Mouse (Mus musculus): ENCODE data around the gene Phtf2. TPM values are rescaled to one million over a fixed set of nuclear protein-coding genes. Genes with fewer than 3 reads are reported as not detected.
"Not testable (repeated sequence)": the region's sequence is repeated elsewhere in the genome, so short reads cannot be mapped to it uniquely, and the experiment has no call there.

Gene Phtf2
- polyA plus RNA-seq, 1 experiment = 39.3 TPM

GRCm38 (mm10) chr5:20748142-20748541, 133.8 kb downstream of the Phtf2 start:
- Histone ChIP-seq H3K27me3 (ENCODE audit: control insufficient read depth, insufficient read depth, low read length, poor library complexity, severe bottlenecking) (no peaks in the 10 kb centered on the region), H3K4me1 (ENCODE audit: control insufficient read depth, insufficient read depth, low read length) (no peaks in the 10 kb centered on the region), H3K36me3 (ENCODE audit: control insufficient read depth, insufficient read depth, low read length, poor library complexity, severe bottlenecking) (no peaks in the 10 kb centered on the region), H3K9ac (ENCODE audit: low read depth, poor library complexity, severe bottlenecking) (no peak overlapping the region), H3K9me3 (replicated peaks; ENCODE audit: control insufficient read depth, insufficient read depth, low read length, poor library complexity, severe bottlenecking) (no peaks in the 10 kb centered on the region), H3K27ac (ENCODE audit: insufficient read depth, low read length) (no peak overlapping the region), H3K4me3 (ENCODE audit: low read depth, low read length) (no peak overlapping the region)
- TF ChIP-seq POLR2A (IDR thresholded peaks at IDR 0.05; ENCODE audit: insufficient read depth, low read length) (no peak), CTCF (IDR thresholded peaks at IDR 0.05; ENCODE audit: low read depth, low read length) (no peak), EP300 (IDR thresholded peaks at IDR 0.05; ENCODE audit: insufficient read depth, low read depth, low read length) (no peak)

- Histone ChIP-seq H3K4me3 (ENCODE audit: low read depth, low read length) (no peak overlapping the region), H3K27ac (ENCODE audit: insufficient read depth, low read length) (no peak overlapping the region), H3K9me3 (replicated peaks; ENCODE audit: control insufficient read depth, insufficient read depth, low read length, poor library complexity, severe bottlenecking) (no peaks in the 10 kb centered on the region), H3K36me3 (ENCODE audit: control insufficient read depth, insufficient read depth, low read length, poor library complexity, severe bottlenecking) (no peaks in the 10 kb centered on the region), H3K4me1 (ENCODE audit: control insufficient read depth, insufficient read depth, low read length) (peaks cover 3% of the 10 kb centered on the region), H3K27me3 (ENCODE audit: control insufficient read depth, insufficient read depth, low read length, poor library complexity, severe bottlenecking) (no peaks in the 10 kb centered on the region), H3K9ac (ENCODE audit: low read depth, poor library complexity, severe bottlenecking) (no peak overlapping the region)
- TF ChIP-seq EP300 (IDR thresholded peaks at IDR 0.05; ENCODE audit: insufficient read depth, low read depth, low read length) (no peak), CTCF (IDR thresholded peaks at IDR 0.05; ENCODE audit: low read depth, low read length) (no peak), POLR2A (IDR thresholded peaks at IDR 0.05; ENCODE audit: insufficient read depth, low read length) (no peak)
Observed at GRCm38 (mm10) chr5:20741936-20742335, 140.0 kb downstream of the Phtf2 start.

DNA sequence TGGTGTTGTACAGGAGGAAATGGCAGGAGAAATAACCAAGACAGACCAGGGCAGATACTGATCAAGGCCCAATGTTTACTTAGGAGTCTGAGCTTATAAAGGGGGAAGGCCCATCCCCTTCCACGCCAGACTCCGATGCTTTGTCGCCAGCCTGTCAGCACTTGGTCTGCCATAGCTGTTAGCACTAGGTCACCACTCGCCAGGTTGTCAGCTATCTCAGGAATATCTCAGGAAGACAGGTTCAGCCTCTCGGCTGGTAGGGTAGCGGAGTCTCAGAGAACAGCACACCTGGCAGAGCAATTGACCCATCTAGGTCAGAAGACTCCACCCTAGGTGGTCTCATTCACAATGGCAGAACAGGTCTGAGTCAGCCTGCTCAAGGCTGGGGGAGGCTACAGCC, 140.7 kb downstream of the Phtf2 start:
- Histone ChIP-seq H3K27me3 (ENCODE audit: control insufficient read depth, insufficient read depth, low read length, poor library complexity, severe bottlenecking) (no peaks in the 10 kb centered on the region), H3K4me1 (ENCODE audit: control insufficient read depth, insufficient read depth, low read length) (peaks cover 3% of the 10 kb centered on the region), H3K4me3 (ENCODE audit: low read depth, low read length) (no peak overlapping the region), H3K9ac (ENCODE audit: low read depth, poor library complexity, severe bottlenecking) (no peak overlapping the region), H3K27ac (ENCODE audit: insufficient read depth, low read length) (no peak overlapping the region), H3K9me3 (replicated peaks; ENCODE audit: control insufficient read depth, insufficient read depth, low read length, poor library complexity, severe bottlenecking) (no peaks in the 10 kb centered on the region), H3K36me3 (ENCODE audit: control insufficient read depth, insufficient read depth, low read length, poor library complexity, severe bottlenecking) (no peaks in the 10 kb centered on the region)
- TF ChIP-seq POLR2A (IDR thresholded peaks at IDR 0.05; ENCODE audit: insufficient read depth, low read length) = no peak
- TF ChIP-seq EP300 (IDR thresholded peaks at IDR 0.05; ENCODE audit: insufficient read depth, low read depth, low read length) = 0 out of 2 replicates have a peak, but pooled peaks have one; percentile 34
- no peak for TF ChIP-seq CTCF (IDR thresholded peaks at IDR 0.05; ENCODE audit: low read depth, low read length)

- no peak overlapping the region for H3K27ac ChIP-seq (ENCODE audit: insufficient read depth, low read length)
- H3K9ac ChIP-seq (ENCODE audit: low read depth, poor library complexity, severe bottlenecking) = no peak overlapping the region
- H3K36me3 ChIP-seq (ENCODE audit: control insufficient read depth, insufficient read depth, low read length, poor library complexity, severe bottlenecking) = no peaks in the 10 kb centered on the region
- H3K27me3 ChIP-seq (ENCODE audit: control insufficient read depth, insufficient read depth, low read length, poor library complexity, severe bottlenecking) = no peaks in the 10 kb centered on the region
- H3K4me3 ChIP-seq (ENCODE audit: low read depth, low read length) = no peak overlapping the region
- peak; percentile 39 for TF ChIP-seq CTCF (IDR thresholded peaks at IDR 0.05; ENCODE audit: low read depth, low read length)
- no peak for TF ChIP-seq POLR2A (IDR thresholded peaks at IDR 0.05; ENCODE audit: insufficient read depth, low read length)
- no peak for TF ChIP-seq EP300 (IDR thresholded peaks at IDR 0.05; ENCODE audit: insufficient read depth, low read depth, low read length)
- peaks cover 6% of the 10 kb centered on the region for H3K9me3 ChIP-seq (replicated peaks; ENCODE audit: control insufficient read depth, insufficient read depth, low read length, poor library complexity, severe bottlenecking)
- peaks cover 3% of the 10 kb centered on the region for H3K4me1 ChIP-seq (ENCODE audit: control insufficient read depth, insufficient read depth, low read length)
Observed at GRCm38 (mm10) chr5:20738795-20739194, 143.1 kb downstream of the Phtf2 start.

DNA sequence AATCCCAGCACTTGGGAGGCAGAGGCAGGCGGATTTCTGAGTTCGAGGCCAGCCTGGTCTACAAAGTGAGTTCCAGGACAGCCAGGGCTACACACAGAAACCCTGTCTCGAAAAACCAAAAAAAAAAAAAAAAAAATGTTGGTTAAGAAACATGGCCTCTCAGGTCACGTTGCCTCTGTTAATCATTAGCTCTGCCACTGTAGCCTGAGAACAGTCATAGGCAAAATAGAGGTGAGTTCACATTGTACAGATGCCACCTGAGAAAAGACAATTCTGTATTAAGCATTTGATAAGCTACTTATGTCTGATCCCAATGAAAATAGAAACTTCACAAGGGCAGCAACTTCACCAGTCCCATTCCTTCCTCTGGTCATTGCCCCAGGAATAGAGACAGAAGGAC, 158.7 kb downstream of the Phtf2 start:
- H3K9ac ChIP-seq (ENCODE audit: low read depth, poor library complexity, severe bottlenecking); H3K27me3 ChIP-seq (ENCODE audit: control insufficient read depth, insufficient read depth, low read length, poor library complexity, severe bottlenecking); H3K9me3 ChIP-seq (replicated peaks; ENCODE audit: control insufficient read depth, insufficient read depth, low read length, poor library complexity, severe bottlenecking); H3K4me3 ChIP-seq (ENCODE audit: low read depth, low read length); H3K27ac ChIP-seq (ENCODE audit: insufficient read depth, low read length); H3K4me1 ChIP-seq (ENCODE audit: control insufficient read depth, insufficient read depth, low read length); H3K36me3 ChIP-seq (ENCODE audit: control insufficient read depth, insufficient read depth, low read length, poor library complexity, severe bottlenecking): not testable (repeated sequence)

DNA sequence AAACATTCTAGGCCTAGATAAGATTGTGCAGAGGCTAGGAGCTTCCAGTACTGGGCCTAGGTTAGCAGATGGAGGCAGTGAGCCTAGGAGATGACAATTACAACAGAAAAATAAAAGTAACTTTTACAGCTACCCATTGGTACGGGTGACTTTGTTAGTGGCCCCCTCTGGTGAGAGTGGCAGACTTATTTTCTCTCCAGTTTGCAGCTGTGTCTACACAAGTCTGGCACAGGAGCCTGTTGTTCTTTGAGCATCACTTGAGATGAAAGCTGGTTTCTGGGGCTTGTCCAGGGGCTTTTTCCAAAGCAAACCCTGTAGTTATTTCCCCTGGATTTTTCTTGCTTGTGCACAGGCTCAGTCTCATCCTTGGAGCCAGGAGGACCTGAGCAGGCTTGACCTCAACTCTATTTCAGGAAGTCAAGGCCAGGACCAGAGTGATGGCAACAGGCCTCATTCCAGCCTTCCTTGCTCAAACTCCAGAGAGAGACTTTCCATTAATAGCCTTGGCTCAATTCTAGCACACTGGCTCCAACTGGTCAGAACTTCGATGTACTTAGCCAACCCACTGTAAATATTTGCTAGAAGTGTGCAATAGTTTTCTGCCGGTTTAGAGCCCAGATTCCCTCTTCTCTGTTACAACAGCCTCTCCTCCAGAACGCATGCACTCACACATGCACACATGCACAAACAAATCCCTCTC, 161.6 kb downstream of the Phtf2 start:
- Histone ChIP-seq H3K4me3 (ENCODE audit: low read depth, low read length) (no peak overlapping the region), H3K4me1 (ENCODE audit: control insufficient read depth, insufficient read depth, low read length) (no peaks in the 10 kb centered on the region), H3K36me3 (ENCODE audit: control insufficient read depth, insufficient read depth, low read length, poor library complexity, severe bottlenecking) (no peaks in the 10 kb centered on the region), H3K27ac (ENCODE audit: insufficient read depth, low read length) (no peak overlapping the region), H3K9me3 (replicated peaks; ENCODE audit: control insufficient read depth, insufficient read depth, low read length, poor library complexity, severe bottlenecking) (peaks cover 29% of the 10 kb centered on the region), H3K27me3 (ENCODE audit: control insufficient read depth, insufficient read depth, low read length, poor library complexity, severe bottlenecking) (no peaks in the 10 kb centered on the region), H3K9ac (ENCODE audit: low read depth, poor library complexity, severe bottlenecking) (no peak overlapping the region)
- TF ChIP-seq POLR2A (IDR thresholded peaks at IDR 0.05; ENCODE audit: insufficient read depth, low read length) (no peak), CTCF (IDR thresholded peaks at IDR 0.05; ENCODE audit: low read depth, low read length) (no peak), EP300 (IDR thresholded peaks at IDR 0.05; ENCODE audit: insufficient read depth, low read depth, low read length) (no peak)

DNA sequence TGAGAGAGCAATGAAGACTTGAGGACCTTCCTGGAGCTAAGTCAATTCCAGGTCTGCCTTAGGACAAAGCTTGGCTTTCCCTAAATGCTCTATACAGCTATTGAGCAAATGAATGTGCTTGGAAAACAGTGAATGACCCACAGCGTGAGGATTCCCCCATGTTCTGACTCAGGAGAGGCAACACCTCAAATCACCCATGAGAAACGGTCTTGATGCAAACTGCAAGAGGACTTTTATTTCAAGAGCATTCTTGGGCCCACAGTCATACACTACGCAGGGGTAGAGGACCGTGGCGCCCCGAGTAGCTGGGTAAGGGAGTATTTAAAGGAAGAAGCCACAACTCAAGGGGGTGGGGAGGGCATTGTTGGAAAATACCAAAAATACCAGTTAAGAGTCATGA, 165.9 kb downstream of the Phtf2 start:
- Histone ChIP-seq H3K9me3 (replicated peaks; ENCODE audit: control insufficient read depth, insufficient read depth, low read length, poor library complexity, severe bottlenecking) (peaks cover 46% of the 10 kb centered on the region), H3K27ac (ENCODE audit: insufficient read depth, low read length) (peak overlapping the region; percentile 54)
- not testable (repeated sequence) for H3K36me3 ChIP-seq (ENCODE audit: control insufficient read depth, insufficient read depth, low read length, poor library complexity, severe bottlenecking); H3K4me3 ChIP-seq (ENCODE audit: low read depth, low read length); H3K9ac ChIP-seq (ENCODE audit: low read depth, poor library complexity, severe bottlenecking); H3K4me1 ChIP-seq (ENCODE audit: control insufficient read depth, insufficient read depth, low read length); H3K27me3 ChIP-seq (ENCODE audit: control insufficient read depth, insufficient read depth, low read length, poor library complexity, severe bottlenecking)

DNA sequence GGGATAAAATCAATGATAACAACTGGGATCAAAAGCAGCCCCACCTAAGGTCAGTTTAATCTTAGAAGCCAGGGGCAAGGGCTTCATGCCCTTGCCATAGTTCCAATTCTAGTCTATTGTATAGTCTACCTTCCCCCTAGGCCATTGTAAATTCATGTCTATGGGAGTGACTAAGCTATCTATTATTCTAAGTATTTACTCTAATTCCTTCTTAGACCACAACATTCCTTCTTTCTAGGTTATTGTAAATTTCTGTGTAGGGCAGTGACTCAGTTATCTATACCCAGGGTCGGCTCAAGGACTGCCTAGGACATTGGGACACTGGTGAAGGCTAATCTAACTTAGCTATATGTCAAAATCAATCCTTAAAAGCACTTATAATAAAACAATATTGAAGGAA, 167.3 kb downstream of the Phtf2 start:
- not testable (repeated sequence) for H3K4me1 ChIP-seq (ENCODE audit: control insufficient read depth, insufficient read depth, low read length); H3K9ac ChIP-seq (ENCODE audit: low read depth, poor library complexity, severe bottlenecking); H3K4me3 ChIP-seq (ENCODE audit: low read depth, low read length); H3K36me3 ChIP-seq (ENCODE audit: control insufficient read depth, insufficient read depth, low read length, poor library complexity, severe bottlenecking); H3K27me3 ChIP-seq (ENCODE audit: control insufficient read depth, insufficient read depth, low read length, poor library complexity, severe bottlenecking); H3K27ac ChIP-seq (ENCODE audit: insufficient read depth, low read length)
- peaks cover 46% of the 10 kb centered on the region for H3K9me3 ChIP-seq (replicated peaks; ENCODE audit: control insufficient read depth, insufficient read depth, low read length, poor library complexity, severe bottlenecking)

Measured in ES-Bruce4 (cell line).